ENCODE assay signal across 28 mouse cellular contexts in the genomic region with DNA sequence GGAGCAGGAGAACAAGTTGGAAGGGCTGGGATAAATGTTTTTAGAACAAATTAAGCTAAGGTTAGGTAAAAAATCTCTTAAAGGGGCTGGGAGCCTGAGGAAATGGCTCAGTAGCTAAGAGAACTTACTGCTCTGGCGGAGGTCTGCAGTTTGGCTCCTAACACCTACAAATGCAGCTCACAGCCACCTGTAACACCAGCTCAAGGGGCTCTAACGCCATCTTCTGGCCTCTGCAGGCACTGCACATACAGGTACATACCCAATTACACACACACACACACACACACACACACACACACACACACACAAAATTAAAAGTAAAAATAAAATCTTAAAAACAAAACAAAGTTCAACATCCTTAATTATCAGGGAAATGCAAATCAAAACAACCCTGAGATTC. TPM values are rescaled to one million over a fixed set of nuclear protein-coding genes. Genes with fewer than 3 reads are reported as not detected.
DNase-seq lines count a peak whose midpoint lies in the region; ATAC-seq and TF ChIP-seq lines count a peak whose summit lies in the region.
"Had no signal": no experiment of that assay in that cellular context is flagged by ENCODE, and none has a peak within 500 bp of the region (broad histone marks: within the 10 kb centered on the region; RNA-seq: fewer than 3 reads in every experiment).

No protein-coding gene starts in this region.

- TF ChIP-seq CTCF in kidney, postnatal 0 days (IDR thresholded peaks at IDR 0.05; ENCODE audit: low read depth) = peak; percentile 18; the same call in 1 of the 2 replicates
- TF ChIP-seq CTCF in CH12.LX (conservative IDR thresholded peaks at IDR 0.05 in 1 of 2, IDR thresholded peaks at IDR 0.05 in 1 of 2; ENCODE audit: low read depth in 2 of 2, low read length in 2 of 2) (peak in 1 of 2 experiments; percentile 30; a peak in 2 of 4 replicates), Patski (IDR thresholded peaks at IDR 0.05) (peak; percentile 36)
- peak; percentile 12; the same call in 1 of the 2 replicates for TF ChIP-seq CTCF in stomach, postnatal 0 days (IDR thresholded peaks at IDR 0.05; ENCODE audit: low read depth)

- no peak for DNase-seq in kidney, postnatal 0 days (ENCODE audit: low spot score)
- no peak for DNase-seq in kidney, adult 9 months
- DNase-seq in CH12.LX (ENCODE audit: extremely low read depth) (no peak), Patski (ENCODE audit: low read depth, low spot score) (no peak), MN1 (ENCODE audit: low spot score) (no peak)
- DNase-seq in stomach, postnatal 0 days (ENCODE audit: low spot score) = no peak
- DNase-seq: adrenal gland, adult 2 months; cerebellum, adult 8-10 months; cerebellum, postnatal 25 days; forebrain, postnatal 0 days; gastrocnemius, postnatal 10 days; heart, postnatal 14 days; kidney, adult 2 months; kidney, postnatal 10 days; lung, adult 2 months; lung, postnatal 10 days; midbrain, embryonic 14.5 days; thymus, adult 18-20 months; thymus, postnatal 36 days had no signal

- no peak for ATAC-seq in kidney, postnatal 0 days (replicated peaks; ENCODE audit: low FRiP score, low read depth)
- ATAC-seq in Patski = no peak
- no peak for ATAC-seq in stomach, postnatal 0 days (ENCODE audit: low FRiP score, low TSS enrichment)
- ATAC-seq in frontal cortex, adult (ENCODE audit: low TSS enrichment) = no peak
- ATAC-seq: forebrain, postnatal 0 days; hindbrain, embryonic 16.5 days; intestine, embryonic 15.5 days had no signal

- CTCF ChIA-PET in Patski (lab: Charles Lee) = no interaction called here

- no peaks in the 10 kb centered on the region for H3K36me3 ChIP-seq in kidney, postnatal 0 days (ENCODE audit: insufficient read depth, low read length)
- H3K36me3 ChIP-seq in CH12.LX (replicated peaks in 1 of 2; ENCODE audit: control insufficient read depth in 1 of 2, insufficient read depth in 1 of 2, low read length in 1 of 2) = no peaks in the 10 kb centered on the region
- no peaks in the 10 kb centered on the region for H3K36me3 ChIP-seq in stomach, postnatal 0 days (ENCODE audit: control insufficient read depth, insufficient read depth, low read length)
- H3K36me3 ChIP-seq: embryonic facial prominence, embryonic 10.5 days; embryonic facial prominence, embryonic 15.5 days; forebrain, embryonic 12.5 days; intestine, embryonic 15.5 days; limb, embryonic 12.5 days had no signal

- no peak overlapping the region for H3K4me3 ChIP-seq in kidney, postnatal 0 days (replicated peaks; ENCODE audit: low read depth, low read length)
- no peak overlapping the region for H3K4me3 ChIP-seq in CH12.LX (replicated peaks in 1 of 3; ENCODE audit: low read depth in 2 of 3, low read length in 2 of 3, poor library complexity in 1 of 3)
- no peak overlapping the region for H3K4me3 ChIP-seq in stomach, postnatal 0 days (ENCODE audit: low read depth, low read length)
- H3K4me3 ChIP-seq: embryonic facial prominence, embryonic 10.5 days; embryonic facial prominence, embryonic 15.5 days; forebrain, embryonic 12.5 days; intestine, embryonic 15.5 days; limb, embryonic 12.5 days had no signal

- H3K27ac ChIP-seq in kidney, postnatal 0 days = no peak overlapping the region
- H3K27ac ChIP-seq in CH12.LX (ENCODE audit: insufficient read depth, low read depth) = no peak overlapping the region
- H3K27ac ChIP-seq in stomach, postnatal 0 days (replicated peaks) = no peak overlapping the region
- H3K27ac ChIP-seq: embryonic facial prominence, embryonic 10.5 days; embryonic facial prominence, embryonic 15.5 days; forebrain, embryonic 12.5 days; intestine, embryonic 15.5 days; limb, embryonic 12.5 days; macrophage had no signal

- H3K9ac ChIP-seq in kidney, postnatal 0 days (ENCODE audit: low read depth, low read length) = no peak overlapping the region
- H3K9ac ChIP-seq in CH12.LX (ENCODE audit: insufficient read depth, low read depth) = no peak overlapping the region
- H3K9ac ChIP-seq in stomach, postnatal 0 days (ENCODE audit: low read length) = no peak overlapping the region
- H3K9ac ChIP-seq: embryonic facial prominence, embryonic 15.5 days; forebrain, embryonic 12.5 days; forebrain, postnatal 0 days; intestine, embryonic 15.5 days; limb, embryonic 12.5 days had no signal

- H3K4me2 ChIP-seq in kidney, postnatal 0 days (ENCODE audit: low read length) = no peak overlapping the region
- no peak overlapping the region for H3K4me2 ChIP-seq in CH12.LX (ENCODE audit: insufficient read depth, low read depth, poor library complexity, severe bottlenecking)
- no peak overlapping the region for H3K4me2 ChIP-seq in stomach, postnatal 0 days (replicated peaks; ENCODE audit: low read depth)
- H3K4me2 ChIP-seq: embryonic facial prominence, embryonic 15.5 days; forebrain, embryonic 12.5 days; intestine, embryonic 15.5 days; limb, embryonic 12.5 days; liver, embryonic 11.5 days had no signal

- POLR2A ChIA-PET in Patski (lab: Charles Lee) = no interaction called here

- H3K9me3 ChIP-seq in kidney, postnatal 0 days (replicated peaks; ENCODE audit: low read length) = no peaks in the 10 kb centered on the region
- H3K9me3 ChIP-seq in CH12.LX (replicated peaks; ENCODE audit: low read length) = peaks cover 5% of the 10 kb centered on the region
- no peaks in the 10 kb centered on the region for H3K9me3 ChIP-seq in stomach, postnatal 0 days (ENCODE audit: control insufficient read depth, low read length)
- H3K9me3 ChIP-seq: embryonic facial prominence, embryonic 10.5 days; embryonic facial prominence, embryonic 15.5 days; forebrain, embryonic 12.5 days; intestine, embryonic 15.5 days had no signal

- no peaks in the 10 kb centered on the region for H3K4me1 ChIP-seq in kidney, postnatal 0 days (replicated peaks; ENCODE audit: insufficient read depth, low read length)
- H3K4me1 ChIP-seq in CH12.LX (ENCODE audit: control insufficient read depth in 1 of 2, insufficient read depth in 2 of 2) = peaks cover 12 to 48% of the 10 kb centered on the region in 2 experiments
- H3K4me1 ChIP-seq in stomach, postnatal 0 days (replicated peaks; ENCODE audit: control insufficient read depth, insufficient read depth) = no peaks in the 10 kb centered on the region
- H3K4me1 ChIP-seq: embryonic facial prominence, embryonic 10.5 days; embryonic facial prominence, embryonic 15.5 days; forebrain, embryonic 12.5 days; intestine, embryonic 15.5 days; limb, embryonic 12.5 days had no signal

- in situ Hi-C loops in CH12.LX (cut with MboI; ENCODE audit: low pct_ligation_motif_present, low pct_unique_long_range_greater_than_20kb, low sequenced_read_pairs) = no loop called here
- in situ Hi-C loops in Patski (cut with MboI; ENCODE audit: low pct_unique_long_range_greater_than_20kb) = no loop called here

- H3K27me3 ChIP-seq in kidney, postnatal 0 days (ENCODE audit: insufficient read depth, low read length) = no peaks in the 10 kb centered on the region
- H3K27me3 ChIP-seq in CH12.LX (replicated peaks) = no peaks in the 10 kb centered on the region
- no peaks in the 10 kb centered on the region for H3K27me3 ChIP-seq in Patski
- no peaks in the 10 kb centered on the region for H3K27me3 ChIP-seq in stomach, postnatal 0 days (ENCODE audit: control insufficient read depth, insufficient read depth, low read length)
- H3K27me3 ChIP-seq: embryonic facial prominence, embryonic 15.5 days; forebrain, embryonic 12.5 days; intestine, embryonic 15.5 days; limb, embryonic 12.5 days had no signal

- dilution Hi-C loops in CH12.LX (cut with MboI; ENCODE audit: extremely low pct_ligation_motif_present, extremely low pct_unique_long_range_greater_than_20kb, low sequenced_read_pairs) = no loop called here

- no peak; the same call in none of the 2 replicates for TF ChIP-seq RAD21 in CH12.LX (IDR thresholded peaks at IDR 0.05; ENCODE audit: low read depth, low read length)

- no peak for TF ChIP-seq EP300 in CH12.LX (IDR thresholded peaks at IDR 0.05; ENCODE audit: low read length)
- no peak for TF ChIP-seq EP300 in stomach, postnatal 0 days (optimal IDR thresholded peaks at IDR 0.05)

- 51% methylated on average over 2 of the region's 2 CpGs for WGBS in kidney, postnatal 0 days
- 61% methylated on average over 2 of the region's 2 CpGs for WGBS in stomach, postnatal 0 days

- TF ChIP-seq POLR2A in CH12.LX (IDR thresholded peaks at IDR 0.05; ENCODE audit: low read depth, low read length) = no peak

- H3K79me2 ChIP-seq in CH12.LX (replicated peaks; ENCODE audit: control insufficient read depth, extremely low read depth, insufficient read depth, poor library complexity, severe bottlenecking) = no peaks in the 10 kb centered on the region

TF ChIP-seq in CH12.LX, 34 proteins besides CTCF, POLR2A, EP300 and RAD21:
- TF ChIP-seq SMC3 (IDR thresholded peaks at IDR 0.05; ENCODE audit: low read depth, low read length) = peak; percentile 28
- TF ChIP-seq MAZ (IDR thresholded peaks at IDR 0.05; ENCODE audit: low read depth, low read length) = no peak

RNA-seq across cellular contexts. Expression of a gene that starts 46.9 kb away (rescaled TPM):
- 0.94 and 1.1 TPM in 2 replicates for polyA plus RNA-seq in kidney, postnatal 0 days (2015; fragmentation: Nextera tagmentation; extraction: Ambion mirVana)
- total RNA-seq in CH12.LX (2012; rRNA removed) = 38.6 and 42.8 TPM in 2 replicates
- total RNA-seq in CH12.LX (2014; rRNA removed) = 57.1 and 57.7 TPM in 2 replicates
- polyA plus RNA-seq in CH12.LX (2012; ENCODE audit: insufficient read length, low read depth) = 81.6 and 91.5 TPM in 2 replicates
- 0.83 TPM for polyA plus RNA-seq in Patski (2021)
- polyA plus RNA-seq in stomach, postnatal 0 days (2015; fragmentation: Nextera tagmentation; extraction: Ambion mirVana) = 20.9 and 24.7 TPM in 2 replicates

Comparison
In these comparisons a context has a peak if more than half of its experiments do, and no peak if none do; other contexts are left out.
1. RNA of a gene that starts 46.9 kb away (polyA plus RNA-seq): 81.6 to 91.5 TPM in CH12.LX and 20.9 to 24.7 TPM in stomach, postnatal 0 days; 0.94 to 1.1 TPM in kidney, postnatal 0 days and 0.83 TPM in Patski (single experiment); every median in the first group is over 10 times any median in the second.